Mouse (Mus musculus): ENCODE results near the gene Cadps2.

GRCm38 (mm10) chr6:23280811-23281513 is 558.3 kb downstream of the Cadps2 start:
- TF ChIP-seq CTCF (IDR thresholded peaks at IDR 0.05; ENCODE audit: low read depth, low read length), result no peak
- no peak for TF ChIP-seq POLR2A (IDR thresholded peaks at IDR 0.05; ENCODE audit: extremely low read depth, insufficient read depth, low read length)

All from liver, adult 2 months (tissue).